Mouse (Mus musculus): Measurements from ENCODE around the gene Ctsw. TPM values are rescaled to one million over a fixed set of nuclear protein-coding genes. Genes with fewer than 3 reads are reported as not detected.

The Ctsw gene
- polyA plus RNA-seq, 2 experiments: 0.25 to 0.27 TPM

GRCm38 (mm10) chr19:5424092-5424781, 44.1 kb downstream of the Ctsw start:
- ATAC-seq (ENCODE audit: insufficient read depth) (peak; percentile 63), DNase-seq (ENCODE audit: low read depth in 3 of 3, low spot score in 3 of 3) (no peak)
- H3K36me3 ChIP-seq (replicated peaks; ENCODE audit: control insufficient read depth, insufficient read depth, low read depth): peaks cover 7% of the 10 kb centered on the region
- H3K27me3 ChIP-seq (ENCODE audit: control insufficient read depth, insufficient read depth, low read length): no peaks in the 10 kb centered on the region
- peak overlapping the region; percentile 84 for H3K9ac ChIP-seq (replicated peaks)
- TF ChIP-seq EP300 (IDR thresholded peaks at IDR 0.05; ENCODE audit: low read depth) (no peak), CTCF (IDR thresholded peaks at IDR 0.05; ENCODE audit: low read depth) (peak; percentile 34; the same call in 1 of the 2 replicates)
- H3K4me3 ChIP-seq (ENCODE audit: insufficient read depth in 1 of 2, low read depth in 2 of 2, low read length in 2 of 2): peak overlapping the region; percentile 76 to 92
- H3K27ac ChIP-seq: peak overlapping the region; percentile 58
- WGBS (ENCODE audit: insufficient replicate concordance): 0% methylated on average over 46 of the region's 48 CpGs
- no peaks in the 10 kb centered on the region for H3K9me3 ChIP-seq (ENCODE audit: control insufficient read depth, low read length)
- H3K4me2 ChIP-seq (ENCODE audit: low read depth): peak overlapping the region; percentile 86
- H3K4me1 ChIP-seq (replicated peaks; ENCODE audit: control insufficient read depth in 2 of 2, insufficient read depth in 2 of 2, low read length in 1 of 2): peaks cover 5 to 12% of the 10 kb centered on the region in 2 experiments; a peak in 3 of 4 replicates

- H3K9me3 ChIP-seq (ENCODE audit: control insufficient read depth, low read length): no peaks in the 10 kb centered on the region
- ATAC-seq (ENCODE audit: insufficient read depth) (no peak), DNase-seq (ENCODE audit: low read depth in 3 of 3, low spot score in 3 of 3) (no peak)
- TF ChIP-seq EP300 (IDR thresholded peaks at IDR 0.05; ENCODE audit: low read depth) (no peak), CTCF (IDR thresholded peaks at IDR 0.05; ENCODE audit: low read depth) (no peak)
- peaks cover 7% of the 10 kb centered on the region for H3K36me3 ChIP-seq (replicated peaks; ENCODE audit: control insufficient read depth, insufficient read depth, low read depth)
- H3K27ac ChIP-seq: peak overlapping the region; percentile 58; the same call in 1 of the 2 replicates
- 66% methylated on average over 12 of the region's 12 CpGs for WGBS (ENCODE audit: insufficient replicate concordance)
- peaks cover 5 to 12% of the 10 kb centered on the region in 2 experiments; a peak in 3 of 4 replicates for H3K4me1 ChIP-seq (replicated peaks; ENCODE audit: control insufficient read depth in 2 of 2, insufficient read depth in 2 of 2, low read length in 1 of 2)
- H3K27me3 ChIP-seq (ENCODE audit: control insufficient read depth, insufficient read depth, low read length): no peaks in the 10 kb centered on the region
- peak overlapping the region; percentile 76 to 92 for H3K4me3 ChIP-seq (ENCODE audit: insufficient read depth in 1 of 2, low read depth in 2 of 2, low read length in 2 of 2)
- peak overlapping the region; percentile 84 for H3K9ac ChIP-seq (replicated peaks)
- peak overlapping the region; percentile 86 for H3K4me2 ChIP-seq (ENCODE audit: low read depth)
These were observed 44.7 kb downstream of the Ctsw start for GRCm38 (mm10) chr19:5423561-5423960.

GRCm38 (mm10) chr19:5422895-5423443, 45.3 kb downstream of the Ctsw start:
- 83% methylated on average over 9 of the region's 9 CpGs for WGBS (ENCODE audit: insufficient replicate concordance)
- no peak for ATAC-seq (ENCODE audit: insufficient read depth)
- TF ChIP-seq CTCF (IDR thresholded peaks at IDR 0.05; ENCODE audit: low read depth) (no peak), EP300 (IDR thresholded peaks at IDR 0.05; ENCODE audit: low read depth) (no peak)
- no peak overlapping the region for H3K4me2 ChIP-seq (ENCODE audit: low read depth)
- no peak overlapping the region for H3K9ac ChIP-seq (replicated peaks)
- H3K27ac ChIP-seq: no peak overlapping the region
- H3K4me3 ChIP-seq (ENCODE audit: insufficient read depth in 1 of 2, low read depth in 2 of 2, low read length in 2 of 2): no peak overlapping the region
- H3K4me1 ChIP-seq (replicated peaks; ENCODE audit: control insufficient read depth in 2 of 2, insufficient read depth in 2 of 2, low read length in 1 of 2): peaks cover 5 to 12% of the 10 kb centered on the region in 2 experiments; a peak in 3 of 4 replicates
- DNase-seq (ENCODE audit: low read depth in 3 of 3, low spot score in 3 of 3): no peak
- H3K9me3 ChIP-seq (ENCODE audit: control insufficient read depth, low read length): no peaks in the 10 kb centered on the region
- H3K27me3 ChIP-seq (ENCODE audit: control insufficient read depth, insufficient read depth, low read length): no peaks in the 10 kb centered on the region
- H3K36me3 ChIP-seq (replicated peaks; ENCODE audit: control insufficient read depth, insufficient read depth, low read depth): peaks cover 7% of the 10 kb centered on the region

- no peak for ATAC-seq (ENCODE audit: insufficient read depth)
- 84% methylated on average over 10 of the region's 10 CpGs for WGBS (ENCODE audit: insufficient replicate concordance)
- Histone ChIP-seq H3K9me3 (ENCODE audit: control insufficient read depth, low read length) (no peaks in the 10 kb centered on the region), H3K4me1 (replicated peaks; ENCODE audit: control insufficient read depth in 2 of 2, insufficient read depth in 2 of 2, low read length in 1 of 2) (peaks cover 5 to 12% of the 10 kb centered on the region in 2 experiments; a peak in 3 of 4 replicates), H3K4me3 (ENCODE audit: insufficient read depth in 1 of 2, low read depth in 2 of 2, low read length in 2 of 2) (no peak overlapping the region), H3K27me3 (ENCODE audit: control insufficient read depth, insufficient read depth, low read length) (no peaks in the 10 kb centered on the region), H3K27ac (no peak overlapping the region), H3K4me2 (ENCODE audit: low read depth) (no peak overlapping the region), H3K36me3 (replicated peaks; ENCODE audit: control insufficient read depth, insufficient read depth, low read depth) (peaks cover 7% of the 10 kb centered on the region), H3K9ac (replicated peaks) (no peak overlapping the region)
- DNase-seq (ENCODE audit: low read depth in 3 of 3, low spot score in 3 of 3): no peak
- TF ChIP-seq CTCF (IDR thresholded peaks at IDR 0.05; ENCODE audit: low read depth) (no peak), EP300 (IDR thresholded peaks at IDR 0.05; ENCODE audit: low read depth) (no peak)
These were observed 46.0 kb downstream of the Ctsw start for GRCm38 (mm10) chr19:5422267-5422666.

GRCm38 (mm10) chr19:5421784-5422183, 46.5 kb downstream of the Ctsw start:
- no peak overlapping the region for H3K9ac ChIP-seq (replicated peaks)
- no peak for ATAC-seq (ENCODE audit: insufficient read depth)

More at GRCm38 (mm10) chr19:5421784-5422183, 46.5 kb downstream of the Ctsw start:
- no peak overlapping the region for H3K27ac ChIP-seq
- H3K36me3 ChIP-seq (replicated peaks; ENCODE audit: control insufficient read depth, insufficient read depth, low read depth): peaks cover 2% of the 10 kb centered on the region
- no peak overlapping the region for H3K4me3 ChIP-seq (ENCODE audit: insufficient read depth in 1 of 2, low read depth in 2 of 2, low read length in 2 of 2)
- 79% methylated on average over 5 of the region's 5 CpGs for WGBS (ENCODE audit: insufficient replicate concordance)
- no peak for TF ChIP-seq CTCF (IDR thresholded peaks at IDR 0.05; ENCODE audit: low read depth)
- no peak for TF ChIP-seq EP300 (IDR thresholded peaks at IDR 0.05; ENCODE audit: low read depth)
- no peak overlapping the region for H3K4me2 ChIP-seq (ENCODE audit: low read depth)
- no peak for DNase-seq (ENCODE audit: low read depth in 3 of 3, low spot score in 3 of 3)
- H3K27me3 ChIP-seq (ENCODE audit: control insufficient read depth, insufficient read depth, low read length): no peaks in the 10 kb centered on the region
- peaks cover 5 to 12% of the 10 kb centered on the region in 2 experiments; a peak in 3 of 4 replicates for H3K4me1 ChIP-seq (replicated peaks; ENCODE audit: control insufficient read depth in 2 of 2, insufficient read depth in 2 of 2, low read length in 1 of 2)
- no peaks in the 10 kb centered on the region for H3K9me3 ChIP-seq (ENCODE audit: control insufficient read depth, low read length)
